Mouse (Mus musculus): ENCODE data around the gene Camsap1. TPM values are rescaled to one million over a fixed set of nuclear protein-coding genes. Genes with fewer than 3 reads are reported as not detected.

Gene Camsap1
- polyA plus RNA-seq, 1 experiment from 2014 or later: 4.1 TPM

GRCm38 (mm10) chr2:25924934-25925333 is 58.1 kb downstream of the Camsap1 start:
- ATAC-seq (ENCODE audit: low read depth): no peak
- no peak for DNase-seq
- H3K27me3 ChIP-seq: no peaks in the 10 kb centered on the region
- H3K4me3 ChIP-seq (replicated peaks): no peak overlapping the region
- H3K4me2 ChIP-seq: no peak overlapping the region
- no peaks in the 10 kb centered on the region for H3K9me3 ChIP-seq (replicated peaks)
- no peak overlapping the region for H3K9ac ChIP-seq
- H3K36me3 ChIP-seq: peaks cover 43% of the 10 kb centered on the region
- 85% methylated on average over 4 of the region's 4 CpGs for WGBS (ENCODE audit: insufficient replicate concordance)
- no peak overlapping the region for H3K27ac ChIP-seq
- H3K4me1 ChIP-seq (replicated peaks): no peaks in the 10 kb centered on the region

GRCm38 (mm10) chr2:25923799-25924198 is 59.3 kb downstream of the Camsap1 start:
- Histone ChIP-seq H3K4me1 (replicated peaks) (no peaks in the 10 kb centered on the region), H3K4me2 (no peak overlapping the region), H3K27me3 (no peaks in the 10 kb centered on the region), H3K27ac (no peak overlapping the region), H3K9me3 (replicated peaks) (no peaks in the 10 kb centered on the region), H3K36me3 (peaks cover 34% of the 10 kb centered on the region), H3K9ac (no peak overlapping the region), H3K4me3 (replicated peaks) (no peak overlapping the region)
- 73% methylated on average over 2 of the region's 2 CpGs for WGBS (ENCODE audit: insufficient replicate concordance)
- ATAC-seq (ENCODE audit: low read depth) (no peak), DNase-seq (no peak)

- DNase-seq (no peak), ATAC-seq (ENCODE audit: low read depth) (no peak)
- WGBS (ENCODE audit: insufficient replicate concordance): 72% methylated on average over 3 of the region's 3 CpGs
Observed at GRCm38 (mm10) chr2:25919972-25920371, 63.1 kb downstream of the Camsap1 start.

GRCm38 (mm10) chr2:25918408-25918807 is 64.7 kb downstream of the Camsap1 start:
- DNase-seq (no peak), ATAC-seq (ENCODE audit: low read depth) (no peak)
- H3K27me3 ChIP-seq: no peaks in the 10 kb centered on the region
- H3K4me1 ChIP-seq (replicated peaks): no peaks in the 10 kb centered on the region
- H3K9ac ChIP-seq: no peak overlapping the region
- H3K4me2 ChIP-seq: no peak overlapping the region
- no peak overlapping the region for H3K27ac ChIP-seq
- WGBS (ENCODE audit: insufficient replicate concordance): 78% methylated on average over 2 of the region's 2 CpGs
- no peaks in the 10 kb centered on the region for H3K9me3 ChIP-seq (replicated peaks)
- H3K36me3 ChIP-seq: no peaks in the 10 kb centered on the region
- no peak overlapping the region for H3K4me3 ChIP-seq (replicated peaks)

More at GRCm38 (mm10) chr2:25919972-25920371, 63.1 kb downstream of the Camsap1 start:
- peaks cover 5% of the 10 kb centered on the region; the same call in 1 of the 2 replicates for H3K36me3 ChIP-seq
- no peak overlapping the region for H3K4me2 ChIP-seq
- no peak overlapping the region for H3K27ac ChIP-seq
- H3K27me3 ChIP-seq: no peaks in the 10 kb centered on the region
- no peaks in the 10 kb centered on the region for H3K4me1 ChIP-seq (replicated peaks)
- H3K4me3 ChIP-seq (replicated peaks): no peak overlapping the region
- H3K9me3 ChIP-seq (replicated peaks): no peaks in the 10 kb centered on the region
- H3K9ac ChIP-seq: no peak overlapping the region

GRCm38 (mm10) chr2:25914821-25915220 is 68.3 kb downstream of the Camsap1 start:
- Histone ChIP-seq H3K9me3 (replicated peaks) (no peaks in the 10 kb centered on the region), H3K4me2 (no peak overlapping the region), H3K27ac (no peak overlapping the region), H3K36me3 (no peaks in the 10 kb centered on the region), H3K4me1 (replicated peaks) (no peaks in the 10 kb centered on the region), H3K27me3 (no peaks in the 10 kb centered on the region), H3K9ac (no peak overlapping the region), H3K4me3 (replicated peaks) (no peak overlapping the region)
- ATAC-seq (ENCODE audit: low read depth) (no peak), DNase-seq (no peak)
- 47% methylated on average over 5 of the region's 5 CpGs for WGBS (ENCODE audit: insufficient replicate concordance)

- no peak overlapping the region for H3K4me2 ChIP-seq
- no peaks in the 10 kb centered on the region for H3K27me3 ChIP-seq
- DNase-seq (no peak), ATAC-seq (ENCODE audit: low read depth) (no peak)
- no peaks in the 10 kb centered on the region for H3K36me3 ChIP-seq
- no peaks in the 10 kb centered on the region for H3K4me1 ChIP-seq (replicated peaks)
- H3K27ac ChIP-seq: no peak overlapping the region
- H3K4me3 ChIP-seq (replicated peaks): no peak overlapping the region
- no peaks in the 10 kb centered on the region for H3K9me3 ChIP-seq (replicated peaks)
- no peak overlapping the region for H3K9ac ChIP-seq
- WGBS (ENCODE audit: insufficient replicate concordance): 48% methylated on average over 4 of the region's 4 CpGs
Observed at GRCm38 (mm10) chr2:25914201-25914600, 68.9 kb downstream of the Camsap1 start.

- Histone ChIP-seq H3K27ac (no peak overlapping the region), H3K4me2 (no peak overlapping the region), H3K27me3 (no peaks in the 10 kb centered on the region), H3K36me3 (no peaks in the 10 kb centered on the region), H3K4me3 (replicated peaks) (no peak overlapping the region), H3K9ac (no peak overlapping the region), H3K4me1 (replicated peaks) (no peaks in the 10 kb centered on the region), H3K9me3 (replicated peaks) (no peaks in the 10 kb centered on the region)
- no peak for DNase-seq
- 4% methylated on average over 2 of the region's 2 CpGs for WGBS (ENCODE audit: insufficient replicate concordance)
- ATAC-seq (ENCODE audit: low read depth): no peak
Observed at GRCm38 (mm10) chr2:25913247-25913646, 69.8 kb downstream of the Camsap1 start.

- DNase-seq: no peak
- Histone ChIP-seq H3K4me1 (replicated peaks) (no peaks in the 10 kb centered on the region), H3K4me2 (no peak overlapping the region), H3K36me3 (no peaks in the 10 kb centered on the region), H3K4me3 (replicated peaks) (no peak overlapping the region), H3K9ac (no peak overlapping the region), H3K9me3 (replicated peaks) (no peaks in the 10 kb centered on the region), H3K27me3 (no peaks in the 10 kb centered on the region), H3K27ac (no peak overlapping the region)
- no peak for ATAC-seq (ENCODE audit: low read depth)
- 73% methylated on average over 12 of the region's 12 CpGs for WGBS (ENCODE audit: insufficient replicate concordance)
Observed at GRCm38 (mm10) chr2:25909872-25910271, 73.2 kb downstream of the Camsap1 start.

GRCm38 (mm10) chr2:25898970-25899369 is 84.1 kb downstream of the Camsap1 start:
- Histone ChIP-seq H3K9ac (no peak overlapping the region), H3K9me3 (replicated peaks) (no peaks in the 10 kb centered on the region), H3K36me3 (no peaks in the 10 kb centered on the region), H3K27ac (no peak overlapping the region), H3K4me3 (replicated peaks) (no peak overlapping the region), H3K4me2 (no peak overlapping the region), H3K27me3 (no peaks in the 10 kb centered on the region), H3K4me1 (replicated peaks) (no peaks in the 10 kb centered on the region)
- WGBS (ENCODE audit: insufficient replicate concordance): 67% methylated on average over 9 of the region's 9 CpGs
- ATAC-seq (ENCODE audit: low read depth): no peak
- no peak for DNase-seq

- no peak overlapping the region for H3K27ac ChIP-seq
- H3K4me1 ChIP-seq (replicated peaks): peaks cover 6% of the 10 kb centered on the region
- WGBS (ENCODE audit: insufficient replicate concordance): 54% methylated on average over 7 of the region's 7 CpGs
- no peak overlapping the region for H3K9ac ChIP-seq
- H3K4me3 ChIP-seq (replicated peaks): no peak overlapping the region
- no peaks in the 10 kb centered on the region for H3K36me3 ChIP-seq
- no peak overlapping the region for H3K4me2 ChIP-seq
- no peaks in the 10 kb centered on the region for H3K27me3 ChIP-seq
- no peaks in the 10 kb centered on the region for H3K9me3 ChIP-seq (replicated peaks)
- ATAC-seq (ENCODE audit: low read depth) (no peak), DNase-seq (no peak)
Observed at GRCm38 (mm10) chr2:25892440-25892839, 90.6 kb downstream of the Camsap1 start.

GRCm38 (mm10) chr2:25888144-25888543 is 94.9 kb downstream of the Camsap1 start:
- ATAC-seq (ENCODE audit: low read depth) (no peak), DNase-seq (no peak)
- H3K27ac ChIP-seq: no peak overlapping the region
- H3K9me3 ChIP-seq (replicated peaks): no peaks in the 10 kb centered on the region
- H3K27me3 ChIP-seq: peaks cover 6% of the 10 kb centered on the region; the same call in 1 of the 2 replicates
- H3K9ac ChIP-seq: no peak overlapping the region
- no peaks in the 10 kb centered on the region for H3K36me3 ChIP-seq
- no peak overlapping the region for H3K4me2 ChIP-seq
- H3K4me1 ChIP-seq (replicated peaks): peaks cover 14% of the 10 kb centered on the region
- H3K4me3 ChIP-seq (replicated peaks): no peak overlapping the region
- WGBS (ENCODE audit: insufficient replicate concordance): 31% methylated on average over 5 of the region's 5 CpGs

- 27% methylated on average over 8 of the region's 8 CpGs for WGBS (ENCODE audit: insufficient replicate concordance)
Observed at GRCm38 (mm10) chr2:25887226-25887625, 95.9 kb downstream of the Camsap1 start.

More at GRCm38 (mm10) chr2:25887226-25887625, 95.9 kb downstream of the Camsap1 start:
- Histone ChIP-seq H3K27me3 (peaks cover 6% of the 10 kb centered on the region; the same call in 1 of the 2 replicates), H3K9me3 (replicated peaks) (no peaks in the 10 kb centered on the region), H3K4me3 (replicated peaks) (no peak overlapping the region), H3K36me3 (no peaks in the 10 kb centered on the region), H3K27ac (no peak overlapping the region), H3K4me1 (replicated peaks) (peaks cover 14% of the 10 kb centered on the region), H3K4me2 (no peak overlapping the region), H3K9ac (no peak overlapping the region)
- DNase-seq (peak; percentile 30), ATAC-seq (ENCODE audit: low read depth) (peak; percentile 81)
